Mouse (Mus musculus): ENCODE results near the gene Atp6v0d1. TPM values are rescaled to one million over a fixed set of nuclear protein-coding genes. Genes with fewer than 3 reads are reported as not detected.

Atp6v0d1 gene
- polyA plus RNA-seq, 1 experiment from 2014 or later, result 75.4 TPM

GRCm38 (mm10) chr8:105550083-105550482 is 15.8 kb downstream of the Atp6v0d1 start:
- H3K36me3 ChIP-seq, result no peaks in the 10 kb centered on the region
- no peak overlapping the region for H3K4me2 ChIP-seq (replicated peaks)
- ATAC-seq (ENCODE audit: insufficient number of reproducible peaks, insufficient read depth, low FRiP score, low TSS enrichment), result no peak
- no peaks in the 10 kb centered on the region for H3K9me3 ChIP-seq
- WGBS, result 72% methylated on average over 2 of the region's 2 CpGs
- no peak overlapping the region for H3K9ac ChIP-seq
- H3K4me3 ChIP-seq, result no peak overlapping the region
- H3K4me1 ChIP-seq, result 0 out of 2 replicates have a peak, but pooled peaks cover 9% of the 10 kb centered on the region
- no peaks in the 10 kb centered on the region for H3K27me3 ChIP-seq
- H3K27ac ChIP-seq, result no peak overlapping the region

GRCm38 (mm10) chr8:105549506-105549905 is 16.3 kb downstream of the Atp6v0d1 start:
- no peak overlapping the region for H3K27ac ChIP-seq
- no peaks in the 10 kb centered on the region for H3K27me3 ChIP-seq
- no peak overlapping the region for H3K4me3 ChIP-seq
- peaks cover 13% of the 10 kb centered on the region; the same call in 1 of the 2 replicates for H3K4me1 ChIP-seq
- WGBS, result 81% methylated on average over 1 of the region's 1 CpGs
- H3K9me3 ChIP-seq, result no peaks in the 10 kb centered on the region
- no peak overlapping the region for H3K4me2 ChIP-seq (replicated peaks)
- no peaks in the 10 kb centered on the region for H3K36me3 ChIP-seq
- no peak for ATAC-seq (ENCODE audit: insufficient number of reproducible peaks, insufficient read depth, low FRiP score, low TSS enrichment)
- no peak overlapping the region for H3K9ac ChIP-seq

GRCm38 (mm10) chr8:105546384-105547350 is 19.2 kb downstream of the Atp6v0d1 start:
- Histone ChIP-seq H3K27me3 (no peaks in the 10 kb centered on the region), H3K9me3 (no peaks in the 10 kb centered on the region), H3K36me3 (no peaks in the 10 kb centered on the region), H3K9ac (no peak overlapping the region), H3K4me2 (replicated peaks) (no peak overlapping the region), H3K4me1 (peaks cover 18% of the 10 kb centered on the region; the same call in 1 of the 2 replicates), H3K4me3 (no peak overlapping the region), H3K27ac (no peak overlapping the region)
- ATAC-seq (ENCODE audit: insufficient number of reproducible peaks, insufficient read depth, low FRiP score, low TSS enrichment), result no peak
- WGBS, result 63% methylated on average over 6 of the region's 6 CpGs

- H3K4me1 ChIP-seq, result peaks cover 18% of the 10 kb centered on the region; the same call in 1 of the 2 replicates
- no peaks in the 10 kb centered on the region for H3K27me3 ChIP-seq
- H3K9me3 ChIP-seq, result no peaks in the 10 kb centered on the region
- H3K36me3 ChIP-seq, result peaks cover 3% of the 10 kb centered on the region; the same call in 1 of the 2 replicates
- no peak overlapping the region for H3K4me2 ChIP-seq (replicated peaks)
- no peak overlapping the region for H3K4me3 ChIP-seq
- 69% methylated on average over 3 of the region's 3 CpGs for WGBS
- no peak overlapping the region for H3K9ac ChIP-seq
- H3K27ac ChIP-seq, result no peak overlapping the region
- ATAC-seq (ENCODE audit: insufficient number of reproducible peaks, insufficient read depth, low FRiP score, low TSS enrichment), result no peak
Measured at GRCm38 (mm10) chr8:105545249-105545648, 20.6 kb downstream of the Atp6v0d1 start.

- Histone ChIP-seq H3K4me1 (peaks cover 18% of the 10 kb centered on the region; the same call in 1 of the 2 replicates), H3K9ac (no peak overlapping the region), H3K27ac (no peak overlapping the region), H3K4me3 (no peak overlapping the region), H3K36me3 (peaks cover 3% of the 10 kb centered on the region; the same call in 1 of the 2 replicates), H3K27me3 (no peaks in the 10 kb centered on the region), H3K9me3 (no peaks in the 10 kb centered on the region), H3K4me2 (replicated peaks) (no peak overlapping the region)
- WGBS, result 52% methylated on average over 7 of the region's 7 CpGs
- ATAC-seq (ENCODE audit: insufficient number of reproducible peaks, insufficient read depth, low FRiP score, low TSS enrichment), result no peak
Measured at GRCm38 (mm10) chr8:105544544-105545205, 21.2 kb downstream of the Atp6v0d1 start.

GRCm38 (mm10) chr8:105543703-105544102 is 22.1 kb downstream of the Atp6v0d1 start:
- no peaks in the 10 kb centered on the region for H3K27me3 ChIP-seq
- WGBS, result 36% methylated on average over 1 of the region's 1 CpGs
- peaks cover 8% of the 10 kb centered on the region for H3K36me3 ChIP-seq
- H3K4me1 ChIP-seq, result peaks cover 18% of the 10 kb centered on the region; the same call in 1 of the 2 replicates
- no peak for ATAC-seq (ENCODE audit: insufficient number of reproducible peaks, insufficient read depth, low FRiP score, low TSS enrichment)
- H3K9ac ChIP-seq, result no peak overlapping the region
- H3K27ac ChIP-seq, result no peak overlapping the region
- no peaks in the 10 kb centered on the region for H3K9me3 ChIP-seq
- no peak overlapping the region for H3K4me3 ChIP-seq
- H3K4me2 ChIP-seq (replicated peaks), result no peak overlapping the region

- H3K9me3 ChIP-seq, result no peaks in the 10 kb centered on the region
- 97% methylated on average over 2 of the region's 2 CpGs for WGBS
- H3K27me3 ChIP-seq, result no peaks in the 10 kb centered on the region
- H3K4me1 ChIP-seq, result peaks cover 18% of the 10 kb centered on the region; the same call in 1 of the 2 replicates
- ATAC-seq (ENCODE audit: insufficient number of reproducible peaks, insufficient read depth, low FRiP score, low TSS enrichment), result no peak
- H3K36me3 ChIP-seq, result peaks cover 17% of the 10 kb centered on the region
- no peak overlapping the region for H3K9ac ChIP-seq
- no peak overlapping the region for H3K4me2 ChIP-seq (replicated peaks)
- H3K27ac ChIP-seq, result no peak overlapping the region
- H3K4me3 ChIP-seq, result no peak overlapping the region
Measured at GRCm38 (mm10) chr8:105542808-105543207, 23.0 kb downstream of the Atp6v0d1 start.

GRCm38 (mm10) chr8:105542032-105542656 is 23.7 kb downstream of the Atp6v0d1 start:
- 82% methylated on average over 3 of the region's 3 CpGs for WGBS
- no peak for ATAC-seq (ENCODE audit: insufficient number of reproducible peaks, insufficient read depth, low FRiP score, low TSS enrichment)
- H3K4me3 ChIP-seq, result no peak overlapping the region

GRCm38 (mm10) chr8:105538940-105539339 is 26.9 kb downstream of the Atp6v0d1 start:
- Histone ChIP-seq H3K9ac (no peak overlapping the region), H3K27me3 (no peaks in the 10 kb centered on the region), H3K4me1 (no peaks in the 10 kb centered on the region), H3K36me3 (peaks cover 30% of the 10 kb centered on the region), H3K4me3 (no peak overlapping the region), H3K4me2 (replicated peaks) (no peak overlapping the region), H3K9me3 (no peaks in the 10 kb centered on the region), H3K27ac (no peak overlapping the region)
- 86% methylated on average over 4 of the region's 4 CpGs for WGBS
- ATAC-seq (ENCODE audit: insufficient number of reproducible peaks, insufficient read depth, low FRiP score, low TSS enrichment), result no peak

More at GRCm38 (mm10) chr8:105542032-105542656, 23.7 kb downstream of the Atp6v0d1 start:
- Histone ChIP-seq H3K4me1 (peaks cover 15% of the 10 kb centered on the region; the same call in 1 of the 2 replicates), H3K27ac (no peak overlapping the region), H3K4me2 (replicated peaks) (no peak overlapping the region), H3K36me3 (peaks cover 23% of the 10 kb centered on the region), H3K9ac (no peak overlapping the region), H3K9me3 (no peaks in the 10 kb centered on the region), H3K27me3 (no peaks in the 10 kb centered on the region)

GRCm38 (mm10) chr8:105537011-105537677 is 28.7 kb downstream of the Atp6v0d1 start:
- Histone ChIP-seq H3K4me3 (no peak overlapping the region), H3K9ac (no peak overlapping the region), H3K27me3 (no peaks in the 10 kb centered on the region), H3K27ac (no peak overlapping the region), H3K9me3 (no peaks in the 10 kb centered on the region), H3K4me1 (peaks cover 8% of the 10 kb centered on the region), H3K4me2 (replicated peaks) (no peak overlapping the region), H3K36me3 (peaks cover 35% of the 10 kb centered on the region)
- 91% methylated on average over 6 of the region's 6 CpGs for WGBS
- no peak for ATAC-seq (ENCODE audit: insufficient number of reproducible peaks, insufficient read depth, low FRiP score, low TSS enrichment)

- Histone ChIP-seq H3K9me3 (no peaks in the 10 kb centered on the region), H3K4me2 (replicated peaks) (no peak overlapping the region), H3K36me3 (peaks cover 35% of the 10 kb centered on the region), H3K4me1 (peaks cover 8% of the 10 kb centered on the region), H3K27me3 (no peaks in the 10 kb centered on the region), H3K27ac (no peak overlapping the region), H3K4me3 (no peak overlapping the region), H3K9ac (no peak overlapping the region)
- WGBS, result 86% methylated on average over 3 of the region's 3 CpGs
- no peak for ATAC-seq (ENCODE audit: insufficient number of reproducible peaks, insufficient read depth, low FRiP score, low TSS enrichment)
Measured at GRCm38 (mm10) chr8:105536546-105536945, 29.3 kb downstream of the Atp6v0d1 start.

All from embryonic facial prominence, embryonic 12.5 days (tissue).